Mouse (Mus musculus) left cerebral cortex, adult 9 months (tissue): ENCODE measurements around the gene Myl3.

Experiments used
- DNase-seq, 2 experiments: peaks; one replicate each; pipeline ENCODE4 v3.0.0; 2022; ENCODE audit warnings: low spot score in 2 of 2

Gene Myl3

DNA sequence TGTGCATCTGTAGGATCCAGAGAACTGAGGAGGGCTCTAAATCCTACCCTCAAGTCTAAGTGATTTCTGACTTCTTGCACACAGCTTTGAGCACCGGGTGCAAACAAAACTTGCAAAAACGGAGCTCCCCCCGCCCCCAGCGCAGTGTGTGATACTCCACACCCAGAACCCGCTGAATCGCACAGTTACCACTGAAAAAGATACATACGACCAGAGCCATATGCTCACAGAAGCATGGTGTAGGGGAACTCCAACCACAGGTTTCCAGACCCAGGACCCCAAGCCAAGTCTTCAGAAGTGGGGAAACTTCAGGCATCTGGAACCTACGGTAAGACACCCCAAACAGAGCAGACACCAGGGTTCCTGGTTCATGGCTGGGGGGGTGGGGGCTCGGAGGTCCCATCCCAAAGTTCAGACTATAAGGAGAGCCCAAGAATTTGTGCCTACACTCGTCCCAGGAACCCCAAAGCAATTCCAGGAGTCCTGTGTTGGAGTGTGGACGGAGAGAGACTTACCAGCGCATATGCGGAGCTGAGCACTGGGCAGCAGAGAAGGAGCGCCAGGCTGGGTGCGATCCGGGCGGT is at the start of gene Myl3:
Myl3 (plus strand) TSS at position 151 of the 584 bp plus-strand sequence.
- no peak for DNase-seq

DNA sequence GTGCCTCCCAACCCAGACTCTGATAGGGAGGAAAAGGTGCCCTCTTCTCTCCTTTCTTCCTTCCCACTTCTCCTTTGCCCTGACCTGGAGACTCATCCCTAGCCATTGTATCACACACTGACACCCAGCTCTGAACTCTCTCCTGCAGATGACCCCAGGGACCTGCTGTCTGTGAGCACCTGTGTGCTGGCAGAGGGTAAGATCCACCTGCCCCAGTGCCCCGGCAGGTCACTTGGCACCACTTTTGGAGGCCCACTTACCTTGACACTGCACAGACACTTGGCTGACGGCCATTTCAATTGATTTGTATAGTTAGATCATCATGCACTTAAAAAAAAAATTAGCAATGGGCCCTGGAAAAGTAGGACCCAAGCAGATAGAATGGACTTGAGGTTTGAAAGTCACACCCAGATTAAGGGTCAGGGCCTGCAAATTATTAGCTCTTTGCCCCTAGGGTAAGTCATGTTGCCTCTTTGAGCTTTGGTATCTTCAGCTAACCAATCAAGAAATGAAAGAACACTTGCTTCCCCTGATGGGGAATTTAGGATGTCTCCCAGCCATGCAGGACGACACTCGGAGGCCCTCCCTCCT is 46.4 kb upstream of the Myl3 start:
- no peak for DNase-seq

- DNase-seq = no peak
Observed at GRCm38 (mm10) chr9:110696427-110696826, 45.2 kb upstream of the Myl3 start.

DNA sequence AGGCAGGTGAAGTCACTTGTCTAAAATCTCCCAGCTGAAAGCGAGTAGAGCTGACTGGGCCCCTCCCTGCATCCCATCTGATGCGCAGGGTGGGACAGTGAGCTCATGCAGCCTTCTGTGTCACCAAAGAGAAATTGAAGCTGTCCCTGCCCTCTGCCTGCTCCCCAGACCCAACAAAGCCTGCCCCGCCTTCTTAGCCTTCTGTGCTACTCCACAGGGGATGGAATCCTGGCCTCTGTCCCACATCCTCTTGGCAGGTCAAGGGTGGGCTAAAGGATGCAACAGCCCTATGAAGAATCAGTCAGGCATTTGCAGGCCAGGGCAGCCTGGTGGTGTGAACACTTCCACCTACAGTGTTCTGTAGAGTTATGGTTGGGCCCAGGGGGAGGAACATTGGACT is 44.2 kb upstream of the Myl3 start:
- no peak for DNase-seq

DNA sequence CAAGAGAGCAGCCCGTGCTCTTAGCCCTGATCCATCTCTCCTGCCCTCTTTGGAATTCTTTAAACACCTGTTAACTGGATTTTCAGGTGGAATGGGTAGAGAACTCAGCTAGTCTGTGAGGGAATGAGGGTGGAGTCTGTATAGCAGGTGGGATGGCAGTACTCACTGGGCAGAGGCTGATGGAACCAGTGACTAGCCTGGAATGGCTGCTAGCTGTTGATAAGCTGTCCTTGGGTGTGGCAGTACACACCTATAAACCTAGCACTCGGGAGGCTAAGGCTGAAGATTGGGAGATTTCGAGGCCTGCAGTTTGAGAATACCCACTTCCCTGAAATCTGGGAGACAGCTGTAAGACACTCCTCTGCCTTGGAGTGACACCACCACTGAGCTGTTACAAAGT is 42.1 kb upstream of the Myl3 start:
- no peak for DNase-seq

DNA sequence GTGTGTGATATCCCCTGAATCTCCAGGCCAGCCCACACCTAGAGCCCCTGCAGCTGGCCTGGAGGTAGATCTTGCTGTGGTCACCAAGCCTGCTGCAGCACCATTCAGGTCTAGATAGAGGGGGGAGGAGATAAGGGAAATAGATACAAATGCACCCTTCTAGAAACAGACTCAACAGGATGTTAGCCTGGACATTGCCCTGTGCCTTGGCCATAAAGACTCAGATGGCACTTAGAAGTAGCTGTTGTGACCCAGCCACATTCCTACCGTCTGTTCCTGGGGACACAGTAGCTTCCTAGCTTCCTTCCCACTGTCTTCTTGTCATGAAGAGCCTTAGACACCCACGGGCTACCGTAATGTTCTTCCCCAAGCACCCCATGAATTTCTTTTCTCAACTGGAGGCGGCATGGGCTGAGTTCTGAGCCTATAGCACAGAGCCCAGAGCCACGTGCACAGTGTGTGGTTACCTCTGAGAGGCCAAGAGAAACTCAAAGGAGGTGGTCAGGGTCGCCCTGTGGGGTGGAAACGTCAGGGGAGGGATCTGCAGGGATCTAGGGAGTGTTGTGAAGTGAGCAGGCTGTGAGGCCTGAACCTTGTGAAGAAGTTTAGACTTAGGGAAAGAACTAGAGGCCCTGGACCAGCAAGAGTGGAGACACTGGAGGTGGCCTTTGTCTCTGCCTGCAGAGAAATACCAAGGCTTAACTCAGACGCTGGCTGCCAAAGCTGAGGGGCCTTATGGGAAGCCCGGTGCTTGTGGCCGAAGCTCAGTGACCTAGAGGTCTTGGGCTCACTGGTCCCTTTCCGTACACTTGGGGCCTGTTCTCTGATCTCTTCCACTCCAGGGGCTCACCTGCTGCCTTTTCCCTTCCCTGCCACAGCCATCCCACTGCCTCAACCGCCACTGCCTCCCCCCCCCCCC is 40.3 kb upstream of the Myl3 start:
- DNase-seq = no peak

DNA sequence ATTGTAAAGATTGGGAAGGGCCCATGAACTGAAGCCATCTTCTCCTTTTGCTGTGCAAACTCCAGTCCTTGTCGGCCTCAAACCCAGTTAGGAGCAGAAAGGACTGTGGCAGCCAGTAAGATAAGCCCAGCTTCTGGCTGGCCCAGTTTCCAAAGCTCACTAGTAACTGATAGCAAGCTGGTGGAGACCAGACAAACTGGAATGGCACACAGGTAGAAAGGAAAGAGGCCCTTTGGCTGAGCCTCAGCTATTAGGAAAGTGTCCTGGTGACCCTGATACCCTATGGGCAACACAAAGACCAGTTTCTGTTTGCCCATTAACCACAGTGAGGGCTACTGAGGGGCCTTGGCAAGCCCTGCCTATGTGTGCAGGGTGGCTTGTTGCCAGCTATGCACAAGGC is 38.8 kb upstream of the Myl3 start:
- DNase-seq = no peak

- no peak for DNase-seq
Observed at GRCm38 (mm10) chr9:110703951-110704350, 37.7 kb upstream of the Myl3 start.

- DNase-seq = no peak
Observed at GRCm38 (mm10) chr9:110706784-110707183, 34.9 kb upstream of the Myl3 start.

DNA sequence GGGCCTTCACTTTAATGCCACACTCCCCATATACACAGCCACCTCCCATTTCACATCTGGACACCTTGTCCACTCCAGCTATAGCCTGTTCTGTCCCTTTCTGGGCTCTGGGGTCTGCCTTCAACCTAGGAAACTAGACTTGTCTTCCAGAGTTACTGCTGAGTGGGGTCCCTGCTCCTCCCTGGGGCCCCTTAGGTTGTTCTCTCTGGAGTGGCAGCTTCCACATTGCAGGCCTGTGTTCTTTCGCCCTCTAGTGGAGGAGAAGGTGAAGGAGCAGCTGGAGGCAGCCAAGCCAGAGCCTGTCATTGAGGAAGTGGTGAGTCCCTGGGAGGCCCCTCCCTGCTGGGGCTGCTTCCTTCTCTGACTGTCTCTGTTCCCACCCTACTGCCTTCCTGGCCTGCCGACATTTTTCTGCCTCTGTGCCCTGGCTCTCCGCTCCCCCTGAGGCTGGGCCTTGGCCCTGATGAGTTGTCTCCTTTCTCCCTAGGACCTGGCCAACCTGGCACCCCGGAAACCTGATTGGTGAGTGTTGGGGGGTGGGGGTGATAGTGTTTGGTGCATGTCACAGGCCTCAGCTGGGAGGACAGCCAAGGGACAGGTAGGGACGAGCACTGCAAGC is 31.9 kb upstream of the Myl3 start:
- peak; percentile 57 to 85 for DNase-seq

GRCm38 (mm10) chr9:110711532-110711931 is 30.1 kb upstream of the Myl3 start:
- DNase-seq = no peak

- peak in 1 of 2 experiments; percentile 42 for DNase-seq
Observed at GRCm38 (mm10) chr9:110711996-110712395, 29.7 kb upstream of the Myl3 start.

- DNase-seq = no peak
Observed at GRCm38 (mm10) chr9:110712545-110712944, 29.1 kb upstream of the Myl3 start.

- DNase-seq = no peak
Observed at GRCm38 (mm10) chr9:110713389-110713788, 28.3 kb upstream of the Myl3 start.

GRCm38 (mm10) chr9:110715426-110715825 is 26.2 kb upstream of the Myl3 start:
- DNase-seq = no peak

- DNase-seq = peak in 1 of 2 experiments; percentile 79
Observed at GRCm38 (mm10) chr9:110716775-110717174, 24.9 kb upstream of the Myl3 start.

GRCm38 (mm10) chr9:110718071-110718470 is 23.6 kb upstream of the Myl3 start:
- DNase-seq = no peak

GRCm38 (mm10) chr9:110718810-110719209 is 22.9 kb upstream of the Myl3 start:
- DNase-seq = no peak

DNA sequence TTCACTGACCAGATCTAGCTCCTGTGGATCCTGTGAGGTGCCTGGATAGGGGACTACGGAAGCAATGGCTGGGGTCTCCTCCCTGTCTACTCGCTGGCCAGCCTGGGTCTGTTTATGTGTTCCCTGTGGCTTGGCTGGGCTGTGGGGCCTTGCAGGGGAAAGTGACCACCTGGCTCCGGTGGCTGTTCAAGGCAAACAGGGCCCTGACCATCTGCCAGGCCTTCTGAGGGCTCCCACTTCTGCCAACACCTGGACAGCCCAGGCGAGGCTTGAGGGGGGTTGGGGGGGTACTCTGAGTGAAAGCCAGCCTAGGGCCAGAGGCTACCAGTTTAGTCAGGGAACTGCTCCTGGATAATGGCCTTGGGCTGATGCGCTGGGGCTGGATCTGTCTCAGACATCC is 21.7 kb upstream of the Myl3 start:
- DNase-seq = no peak

DNA sequence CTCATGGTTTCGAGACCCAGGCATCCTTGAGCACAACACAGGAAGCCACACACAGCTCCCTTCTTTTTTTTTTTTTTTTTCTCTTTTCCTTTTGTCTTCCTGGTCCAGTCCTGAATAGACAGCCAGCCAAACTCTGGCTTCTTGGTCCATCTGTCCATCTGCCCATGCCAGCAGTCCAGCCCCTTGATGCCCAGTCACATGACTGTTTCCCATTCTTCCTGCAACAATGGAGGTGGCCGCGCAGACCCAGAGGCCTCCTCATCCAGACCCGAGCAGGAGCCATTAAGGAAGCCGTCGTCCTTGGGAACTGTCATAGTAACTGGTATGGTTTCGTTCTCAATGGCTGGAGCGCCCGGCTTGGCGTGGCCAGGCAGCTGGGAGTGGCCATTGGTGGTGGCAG is 19.6 kb upstream of the Myl3 start:
- no peak for DNase-seq

GRCm38 (mm10) chr9:110725721-110726135 is 15.9 kb upstream of the Myl3 start:
- peak in 1 of 2 experiments; percentile 51 for DNase-seq

DNA sequence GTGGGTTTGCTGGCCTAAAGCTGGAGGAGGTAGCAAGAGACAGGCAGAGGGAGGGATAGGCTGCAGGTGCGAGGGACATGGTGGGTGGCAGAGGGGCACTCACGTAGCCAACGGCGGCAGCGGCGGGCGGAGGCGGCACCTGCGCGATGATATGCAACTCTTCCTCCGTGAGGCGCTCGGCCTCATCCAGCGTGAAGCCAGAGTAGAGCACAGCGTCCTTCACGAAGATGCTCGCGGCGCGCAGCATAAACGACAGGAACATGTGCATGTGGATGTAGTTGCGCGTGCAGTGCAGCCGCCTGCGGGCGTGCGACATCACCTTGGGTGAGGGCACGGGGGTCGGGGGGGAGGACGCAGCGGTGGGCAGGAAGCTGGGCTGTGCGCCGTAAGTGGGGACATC is 14.8 kb upstream of the Myl3 start:
- no peak for DNase-seq
